Mouse (Mus musculus) lung, postnatal 0 days (tissue): ENCODE data around the gene Rnf222. TPM values are rescaled to one million over a fixed set of nuclear protein-coding genes. Genes with fewer than 3 reads are reported as not detected.
A peak's percentile ranks its signal among the peaks of the same experiment; 100 is the strongest.

Experiments used
- ATAC-seq: fragments of 200-750 bp; cut with Nextera tagmentation; 2 replicates; pipeline ENCODE4 v1.8.0; 2017; ENCODE audit warnings: moderate library complexity
- DNase-seq: peaks from one replicate; pipeline ENCODE4 v3.0.0-alpha.2; 2016; ENCODE audit warnings: low spot score
- H3K27ac ChIP-seq: fragments of 300-500 bp; sonication (generic); 2 replicates; pipeline ENCODE4 v1.5.1; 2014; ENCODE audit warnings: antibody characterized with exemption, mild to moderate bottlenecking, low read length, mixed read lengths
- H3K27me3 ChIP-seq: fragments of 300-500 bp; sonication (generic); replicated peaks from 2 replicates; pipeline ENCODE4 v1.6.1; 2014; ENCODE audit warnings: low read length, mixed read lengths; ENCODE audit not compliant: insufficient read depth
- H3K36me3 ChIP-seq: fragments of 300-500 bp; sonication (generic); 2 replicates; pipeline ENCODE4 v1.6.1; 2014; ENCODE audit warnings: low read length, mixed read lengths; ENCODE audit not compliant: insufficient read depth
- H3K4me1 ChIP-seq: fragments of 300-500 bp; sonication (generic); 2 replicates; pipeline ENCODE4 v1.6.1; 2014; ENCODE audit warnings: antibody characterized with exemption, low read depth, low read length, mixed read lengths; ENCODE audit not compliant: insufficient read depth
- H3K4me2 ChIP-seq: fragments of 300-500 bp; sonication (generic); replicated peaks from 2 replicates; pipeline ENCODE4 v1.6.1; 2014; ENCODE audit warnings: low read depth, mild to moderate bottlenecking, low read length, moderate library complexity, mixed read lengths
- H3K4me3 ChIP-seq: fragments of 300-500 bp; sonication (generic); 2 replicates; pipeline ENCODE4 v1.5.1; 2014; ENCODE audit warnings: low read depth, low read length
- H3K9ac ChIP-seq: fragments of 300-500 bp; sonication (generic); replicated peaks from 2 replicates; pipeline ENCODE4 v1.6.1; 2014; ENCODE audit warnings: low read depth, mild to moderate bottlenecking
- H3K9me3 ChIP-seq: fragments of 300-500 bp; sonication (generic); 2 replicates; pipeline ENCODE4 v1.6.1; 2016; ENCODE audit warnings: low read length, mixed read lengths
- CTCF ChIP-seq: IDR thresholded peaks from 2 replicates; pipeline ENCODE4 v1.5.1; 2016; ENCODE audit warnings: antibody characterized with exemption, mild to moderate bottlenecking
- EP300 ChIP-seq: IDR thresholded peaks from 2 replicates; pipeline ENCODE4 v1.6.1; 2016; ENCODE audit warnings: antibody characterized with exemption, mild to moderate bottlenecking, control low read depth
- WGBS: fragments of 180-500 bp; shearing (Covaris S2); extraction: QIAGEN DNeasy Blood & Tissue Kit; methylation state at CpG from one replicate; pipeline ENCODE4 v1.1.7; 2014; 5-methylcytosine and 5-hydroxymethylcytosine counted together
- polyA plus RNA-seq: library from polyadenylated mRNA; unstranded; fragments of >200 nt; fragmentation: Nextera tagmentation; extraction: Ambion mirVana; gene quantifications from 2 replicates; pipeline ENCODE4 v1.2.1, GENCODE M21; 2015

Gene Rnf222
- polyA plus RNA-seq, result 0.16 and 0.19 TPM in 2 replicates

DNA sequence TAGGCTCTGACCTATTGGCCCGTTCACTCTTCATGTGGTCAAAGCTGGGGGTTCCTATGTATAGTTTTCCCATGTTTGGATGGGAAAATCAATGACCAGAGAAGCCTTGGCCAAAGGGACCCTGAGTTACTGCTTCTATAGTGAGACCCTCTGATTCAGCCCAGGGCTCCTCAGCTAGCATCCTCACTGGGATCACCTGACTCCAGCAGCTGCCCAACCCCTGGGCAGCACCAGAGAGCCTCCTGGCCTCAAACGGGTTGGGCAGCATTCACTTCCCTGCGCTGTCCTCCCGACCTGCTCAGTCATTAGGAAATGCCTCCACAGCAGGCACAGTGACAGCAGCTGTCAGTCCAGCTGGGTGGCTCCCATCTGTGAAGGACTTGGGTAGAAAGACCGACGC is at the start of gene Rnf222:
Gene Rnf222, plus strand, starts transcription at position 301 of the 400 bp plus-strand sequence.
- TF ChIP-seq EP300 (no peak), CTCF (no peak)
- H3K4me3 ChIP-seq, result no peak within 1 kb of the TSS
- no peak within 1 kb of the TSS for H3K9ac ChIP-seq
- WGBS, result 26% methylated on average over 6 of the region's 6 CpGs
- DNase-seq, result no peak
- H3K36me3 ChIP-seq, result no peaks in the 10 kb centered on the region
- no peak for ATAC-seq
- no peak within 1 kb of the TSS for H3K4me2 ChIP-seq
- H3K27ac ChIP-seq, result no peak within 1 kb of the TSS
- peaks cover 5% of the 10 kb centered on the region; the same call in 1 of the 2 replicates for H3K4me1 ChIP-seq
- no peaks in the 10 kb centered on the region for H3K27me3 ChIP-seq
- H3K9me3 ChIP-seq, result no peaks in the 10 kb centered on the region

DNA sequence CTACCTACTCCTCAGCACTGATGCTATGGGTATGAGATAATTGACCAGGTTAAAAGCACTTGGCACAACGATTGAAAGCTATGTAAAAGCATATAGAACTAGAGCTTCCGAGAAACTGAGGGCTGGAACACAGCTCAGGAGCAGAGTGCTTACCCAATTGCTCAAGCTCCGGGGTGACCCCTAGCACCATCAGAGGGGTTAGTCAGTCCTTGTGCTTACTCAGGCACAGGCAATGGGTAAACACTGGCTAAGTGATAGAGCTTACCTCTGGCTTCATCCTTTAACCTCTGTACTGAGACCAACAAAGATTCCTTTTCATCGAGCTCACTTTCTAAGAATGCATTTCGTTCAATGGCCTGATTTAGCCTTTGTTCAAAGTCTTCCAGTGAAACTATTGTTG is 48.7 kb upstream of the Rnf222 start:
- ATAC-seq, result no peak
- H3K4me2 ChIP-seq, result no peak overlapping the region
- no peak overlapping the region for H3K9ac ChIP-seq
- H3K27me3 ChIP-seq, result no peaks in the 10 kb centered on the region
- no peak overlapping the region for H3K27ac ChIP-seq
- TF ChIP-seq CTCF (no peak), EP300 (no peak)
- H3K36me3 ChIP-seq, result peaks cover 34% of the 10 kb centered on the region
- no peak overlapping the region for H3K4me3 ChIP-seq
- no peaks in the 10 kb centered on the region for H3K4me1 ChIP-seq
- WGBS, result 81% methylated on average over 5 of the region's 5 CpGs
- DNase-seq, result no peak
- no peaks in the 10 kb centered on the region for H3K9me3 ChIP-seq

DNA sequence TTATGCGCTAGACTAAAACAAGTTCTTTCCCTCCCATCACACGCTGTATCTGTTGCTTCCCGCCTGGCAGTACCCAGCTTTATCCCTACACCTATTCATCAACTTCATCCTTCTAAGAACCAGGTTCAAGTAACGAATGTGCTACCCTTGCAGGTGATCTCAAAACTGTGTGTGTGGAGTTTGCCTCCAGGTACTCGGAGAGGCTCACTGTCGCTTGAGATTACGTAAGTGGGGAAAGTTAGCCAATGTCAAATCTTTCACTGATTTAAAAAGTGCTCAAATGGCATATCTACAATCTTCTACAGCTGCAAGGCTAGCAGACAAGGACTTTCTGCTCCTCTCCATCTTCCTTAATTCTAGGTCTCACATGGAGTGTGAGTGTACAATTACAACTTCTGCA is 37.5 kb upstream of the Rnf222 start:
- H3K9ac ChIP-seq, result 0 out of 2 replicates have a peak overlapping the region, but pooled peaks have one; percentile 12
- DNase-seq (peak; percentile 23), ATAC-seq (no peak)
- H3K36me3 ChIP-seq, result no peaks in the 10 kb centered on the region
- TF ChIP-seq EP300 (no peak), CTCF (no peak)
- no peak overlapping the region for H3K27ac ChIP-seq
- H3K27me3 ChIP-seq, result no peaks in the 10 kb centered on the region
- peaks cover 18% of the 10 kb centered on the region for H3K4me1 ChIP-seq
- no peaks in the 10 kb centered on the region for H3K9me3 ChIP-seq
- 55% methylated on average over 7 of the region's 7 CpGs for WGBS
- H3K4me3 ChIP-seq, result 0 out of 2 replicates have a peak overlapping the region, but pooled peaks have one; percentile 97
- peak overlapping the region; percentile 69; the same call in 1 of the 2 replicates for H3K4me2 ChIP-seq

DNA sequence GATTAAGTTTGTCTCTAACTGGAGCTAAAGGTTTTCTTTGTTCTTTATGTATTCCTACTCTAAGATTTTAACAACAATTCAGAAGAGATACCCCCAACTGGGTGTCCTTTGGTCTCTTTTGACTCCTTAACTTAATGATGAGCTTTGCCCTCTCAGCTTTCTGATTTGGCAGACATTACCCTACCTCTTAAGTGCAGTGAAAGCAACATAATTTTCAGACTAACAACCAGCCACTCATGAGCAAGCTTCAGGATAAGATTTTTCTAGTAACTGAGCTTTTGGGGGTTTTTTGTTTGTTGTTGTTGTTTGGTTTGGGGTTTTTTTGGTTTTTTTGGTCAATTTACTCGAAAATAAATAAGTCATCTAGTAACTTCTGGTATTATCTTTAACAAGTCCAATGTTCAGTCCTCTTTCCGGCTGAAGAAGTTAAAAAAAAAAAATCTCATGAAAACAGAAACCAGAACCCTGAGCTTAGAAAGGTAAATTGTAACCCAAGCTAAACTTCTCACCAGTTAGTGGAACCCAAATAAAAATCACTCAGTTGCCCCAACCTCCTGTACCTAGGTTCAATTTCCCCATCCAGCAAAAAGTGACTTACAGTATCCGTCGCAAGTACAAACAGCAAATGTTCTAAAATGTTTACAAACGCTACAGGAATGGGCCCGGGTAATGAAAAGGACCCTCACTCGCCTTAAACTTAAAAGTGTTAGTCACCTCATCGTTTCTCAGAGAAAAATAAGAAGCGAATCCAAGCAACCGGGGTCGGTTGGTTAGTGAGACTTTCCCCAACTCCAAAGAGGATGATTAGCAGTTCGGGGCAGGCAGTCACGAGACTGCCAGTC is 36.5 kb upstream of the Rnf222 start:
- H3K36me3 ChIP-seq, result no peaks in the 10 kb centered on the region
- peak overlapping the region; percentile 97 for H3K4me3 ChIP-seq
- H3K27ac ChIP-seq, result peak overlapping the region; percentile 100
- peaks cover 16% of the 10 kb centered on the region for H3K4me1 ChIP-seq
- no peak for TF ChIP-seq EP300
- no peak for TF ChIP-seq CTCF
- H3K27me3 ChIP-seq, result no peaks in the 10 kb centered on the region
- H3K9ac ChIP-seq, result peak overlapping the region; percentile 99
- DNase-seq (no peak), ATAC-seq (no peak)
- WGBS, result 1% methylated on average over 13 of the region's 13 CpGs
- H3K9me3 ChIP-seq, result no peaks in the 10 kb centered on the region
- H3K4me2 ChIP-seq, result peak overlapping the region; percentile 69

DNA sequence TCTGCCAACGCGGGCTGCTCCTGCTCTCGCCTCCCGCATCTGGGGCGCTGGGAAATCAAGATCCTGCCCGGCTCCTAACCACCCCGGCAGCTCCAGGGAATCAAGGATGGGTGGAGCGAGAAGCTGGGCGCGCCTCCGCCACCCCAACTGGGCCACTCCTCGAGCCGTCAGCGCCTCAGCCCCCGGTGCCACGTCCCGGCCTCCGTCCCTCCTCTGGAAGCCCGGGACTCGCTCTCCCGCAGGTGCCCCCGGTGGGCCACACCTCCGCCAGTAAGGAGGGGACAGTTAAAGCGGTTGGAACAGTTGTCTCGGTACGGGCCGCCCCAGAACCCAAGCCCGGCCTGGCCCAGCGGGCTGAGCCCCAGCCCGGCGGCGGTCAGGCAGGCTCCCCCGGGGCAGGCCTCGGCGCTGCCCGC is 35.9 kb upstream of the Rnf222 start:
- TF ChIP-seq CTCF, result no peak
- no peaks in the 10 kb centered on the region for H3K36me3 ChIP-seq
- peaks cover 13% of the 10 kb centered on the region; the same call in 1 of the 2 replicates for H3K4me1 ChIP-seq
- H3K9me3 ChIP-seq, result no peaks in the 10 kb centered on the region
- WGBS, result under 1% methylated on average over 36 of the region's 36 CpGs
- peak; percentile 91 for DNase-seq
- H3K4me3 ChIP-seq, result peak overlapping the region; percentile 97
- peak overlapping the region; percentile 99 for H3K9ac ChIP-seq
- peak overlapping the region; percentile 100 for H3K27ac ChIP-seq
- ATAC-seq, result peak; percentile 74
- H3K4me2 ChIP-seq, result peak overlapping the region; percentile 69
- H3K27me3 ChIP-seq, result no peaks in the 10 kb centered on the region

DNA sequence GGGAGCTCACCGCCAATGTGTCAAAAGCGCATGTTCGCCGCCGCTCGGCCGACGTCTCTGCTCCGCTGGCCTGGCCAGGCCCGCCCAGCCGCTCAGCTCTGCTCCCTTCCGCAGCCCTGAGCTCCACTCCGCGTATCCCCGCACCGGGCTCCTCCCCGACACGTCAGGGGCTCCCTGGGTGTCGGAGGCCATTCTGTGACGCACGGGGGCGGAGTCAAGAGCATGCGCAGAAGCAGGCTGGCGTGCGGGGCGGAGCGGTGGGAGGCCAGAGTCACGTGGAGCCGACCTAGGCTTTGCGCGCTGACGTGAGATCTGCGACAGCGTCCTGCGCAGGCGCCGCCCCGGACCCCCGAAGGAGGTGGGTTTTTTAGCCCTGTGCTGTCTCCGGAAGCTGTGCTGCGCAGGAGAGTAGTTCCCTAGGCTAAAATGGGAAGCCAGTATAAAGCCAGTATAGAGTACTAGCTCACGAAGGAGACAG is 35.4 kb upstream of the Rnf222 start:
- Histone ChIP-seq H3K4me1 (peaks cover 13% of the 10 kb centered on the region; the same call in 1 of the 2 replicates), H3K36me3 (no peaks in the 10 kb centered on the region), H3K4me3 (peak overlapping the region; percentile 97), H3K9me3 (no peaks in the 10 kb centered on the region), H3K4me2 (peak overlapping the region; percentile 69), H3K27me3 (no peaks in the 10 kb centered on the region), H3K9ac (peak overlapping the region; percentile 99), H3K27ac (peak overlapping the region; percentile 100)
- TF ChIP-seq CTCF, result no peak
- TF ChIP-seq EP300, result peak; percentile 47; the same call in 1 of the 2 replicates
- WGBS, result 0% methylated on average over 42 of the region's 42 CpGs
- DNase-seq, result peak; percentile 99
- ATAC-seq, result peak; percentile 98
